Mouse (Mus musculus): ENCODE measurements around the gene Bicra.

DNA sequence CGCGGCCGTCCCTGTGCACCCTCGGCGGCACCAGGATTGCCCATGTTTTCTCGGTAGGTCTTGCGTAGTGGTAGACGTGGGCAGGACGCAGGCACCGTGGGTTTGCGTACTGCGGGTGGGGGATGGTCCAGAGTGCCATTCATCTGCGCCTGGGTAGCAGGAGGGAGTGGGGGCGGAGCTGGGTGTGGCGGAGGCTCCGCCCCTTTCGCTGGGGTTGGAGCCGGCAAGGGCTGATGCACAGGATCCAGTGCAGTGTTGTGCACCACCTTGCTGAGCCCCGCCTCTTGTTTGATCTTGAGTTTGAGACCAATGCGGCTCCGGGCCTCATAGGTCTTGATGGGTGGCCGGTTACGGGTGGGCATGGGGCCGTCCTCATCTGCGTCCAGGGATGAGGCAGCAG is 75.5 kb downstream of the Bicra start:
- no peak for TF ChIP-seq GATA1 (IDR thresholded peaks at IDR 0.05; ENCODE audit: borderline replicate concordance, low read length)
- no peak for TF ChIP-seq FLI1 (IDR thresholded peaks at IDR 0.05; ENCODE audit: low read length)
